Mouse (Mus musculus) spleen, postnatal 14 days (tissue): ENCODE data around the gene Lsamp.
"Not testable (repeated sequence)": the region's sequence is repeated elsewhere in the genome, so short reads cannot be mapped to it uniquely, and the experiment has no call there.

Experiments
- DNase-seq, 2 experiments: peaks; one replicate each; pipeline ENCODE4 v3.0.0; 2021 to 2022; ENCODE audit warnings: low spot score in 2 of 2

The Lsamp gene

DNA sequence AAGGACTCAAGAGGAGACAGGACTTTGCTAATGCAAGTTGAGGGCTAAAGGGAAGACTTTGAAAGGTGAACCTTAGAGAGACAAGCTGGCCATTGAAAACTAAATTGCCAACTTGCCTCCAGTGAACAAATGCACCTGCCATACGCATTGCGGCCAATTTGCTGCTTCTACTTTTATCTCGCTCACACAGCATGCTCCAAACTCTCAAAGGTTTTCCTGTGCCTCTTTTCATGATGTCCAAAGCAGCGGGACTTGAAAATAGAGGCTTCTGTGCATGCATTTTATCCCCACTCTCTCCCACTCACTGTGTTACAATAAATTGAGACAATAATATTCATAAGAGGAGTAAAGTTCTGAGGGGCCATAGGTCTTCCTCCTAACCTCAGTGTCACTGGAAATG, 1945.4 kb downstream of the Lsamp start:
- no peak for DNase-seq

DNA sequence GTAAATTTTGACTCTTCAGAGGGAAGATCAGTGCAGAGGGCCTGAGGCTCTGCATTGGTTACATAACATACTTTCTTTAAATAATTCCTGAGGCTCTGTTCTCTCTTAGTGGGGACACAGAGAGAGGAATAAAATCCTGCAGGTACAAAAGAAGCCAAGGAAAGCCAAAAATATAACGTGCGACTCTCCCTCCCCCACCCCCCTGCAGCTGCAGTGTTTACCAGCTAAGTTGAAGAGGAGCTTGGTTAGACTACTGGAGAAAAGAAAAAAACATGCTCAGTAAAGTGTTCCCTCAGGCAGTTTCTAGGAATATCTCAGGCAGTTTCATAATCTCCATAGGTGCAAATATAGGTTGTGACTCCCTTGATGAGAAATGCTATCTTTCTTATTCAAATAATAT, 1951.5 kb downstream of the Lsamp start:
- no peak for DNase-seq

DNA sequence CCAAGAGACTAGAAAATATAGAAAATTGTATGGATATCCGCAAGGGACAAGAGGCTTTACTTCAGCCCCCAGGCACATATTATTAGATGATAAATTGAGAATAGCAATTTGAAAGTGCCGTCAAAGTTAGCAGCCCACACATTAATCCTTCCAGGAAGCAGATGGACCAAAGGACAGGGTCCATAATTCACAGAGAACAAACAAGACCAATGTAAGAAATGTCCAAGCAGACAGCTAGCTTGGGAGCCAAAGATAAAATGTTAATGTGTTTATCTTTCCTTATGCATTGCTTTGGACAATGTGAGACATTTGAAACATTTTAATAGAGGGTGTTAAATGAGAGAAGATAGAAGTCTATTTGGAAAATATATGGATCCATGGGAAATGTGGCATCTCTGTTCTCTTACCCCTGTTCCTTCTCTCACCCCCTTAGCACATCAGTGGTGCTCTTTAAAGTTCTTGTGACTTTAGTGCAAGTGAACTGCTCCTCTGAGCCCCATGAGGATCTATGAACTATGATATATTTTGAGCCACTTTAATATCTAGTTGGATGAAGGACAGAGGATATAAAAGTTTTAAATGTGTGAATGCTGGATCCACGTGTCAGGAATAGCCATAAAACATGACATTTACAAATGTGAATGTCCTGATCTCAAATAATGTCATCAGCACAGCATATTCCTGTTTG, 1952.9 kb downstream of the Lsamp start:
- no peak for DNase-seq

DNA sequence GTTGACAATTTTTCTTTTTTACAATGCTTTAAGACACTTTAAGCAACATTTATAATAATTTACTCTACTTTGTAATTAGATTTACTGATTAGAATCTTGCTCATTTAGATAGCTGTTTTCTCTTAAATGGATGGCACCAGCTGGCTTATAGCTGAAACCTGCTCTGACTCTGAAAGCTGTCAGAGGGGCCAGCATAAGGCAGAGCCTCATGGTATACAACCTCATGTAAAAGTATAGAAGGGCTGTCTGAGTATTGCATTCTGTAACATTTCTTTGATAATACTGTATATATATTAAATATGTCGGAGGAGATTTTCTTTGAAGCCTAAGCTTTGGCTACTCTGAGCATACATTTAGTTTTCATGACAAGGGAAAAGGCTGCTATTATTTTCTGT, 1953.4 kb downstream of the Lsamp start:
- no peak for DNase-seq

DNA sequence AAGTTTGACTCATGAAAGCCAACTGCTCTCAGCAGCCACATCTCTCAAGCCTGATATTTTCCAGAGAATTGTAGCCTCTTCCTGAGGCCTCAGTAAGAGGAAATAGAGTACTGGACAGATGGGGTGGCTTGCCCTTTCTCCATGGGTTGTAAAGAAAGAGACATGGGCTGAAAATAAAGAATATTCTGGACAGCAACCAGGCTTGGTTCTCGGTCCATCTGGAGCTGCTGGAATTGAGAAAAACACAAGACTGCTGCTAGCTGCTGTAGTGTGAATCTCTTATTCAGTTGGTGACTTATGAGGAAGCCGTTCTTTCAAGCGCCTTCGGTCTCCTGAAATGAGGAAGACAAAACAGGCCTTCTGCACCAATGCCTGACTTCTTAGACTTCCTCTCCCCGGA, 1954.1 kb downstream of the Lsamp start:
- no peak for DNase-seq

DNA sequence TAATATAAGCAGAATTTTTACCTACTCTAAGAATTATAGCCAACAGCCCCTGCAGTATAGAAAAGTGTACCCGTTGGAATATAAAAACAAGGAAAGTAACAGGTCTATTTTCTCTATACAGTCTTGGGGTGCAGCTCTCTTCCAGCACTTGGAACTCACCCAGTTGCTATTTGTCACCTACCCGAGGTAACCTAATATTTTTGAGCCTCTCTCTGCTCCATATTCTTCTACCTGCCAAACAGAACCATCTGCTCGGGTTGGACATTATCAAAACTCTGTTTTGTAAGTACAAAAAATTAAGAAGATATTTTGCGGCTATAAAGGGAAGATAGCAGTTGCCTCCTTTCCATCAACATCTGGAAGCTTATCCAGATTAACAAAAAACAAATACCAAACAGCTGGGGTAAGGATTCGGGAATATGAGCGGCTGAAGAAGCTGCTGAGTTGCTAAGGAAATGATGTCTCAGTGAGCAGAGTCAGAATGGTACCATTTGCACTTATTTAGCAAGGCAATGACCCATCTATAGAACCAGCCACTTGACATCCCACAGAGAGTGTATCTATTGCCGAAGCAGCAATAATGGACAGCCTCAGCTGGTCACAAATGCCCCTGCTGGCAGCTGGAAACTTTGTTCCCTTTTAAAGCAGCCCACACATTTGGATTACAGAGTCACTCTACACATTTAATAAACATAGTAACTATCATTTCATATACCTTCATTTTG, 1957.6 kb downstream of the Lsamp start:
- no peak for DNase-seq

DNA sequence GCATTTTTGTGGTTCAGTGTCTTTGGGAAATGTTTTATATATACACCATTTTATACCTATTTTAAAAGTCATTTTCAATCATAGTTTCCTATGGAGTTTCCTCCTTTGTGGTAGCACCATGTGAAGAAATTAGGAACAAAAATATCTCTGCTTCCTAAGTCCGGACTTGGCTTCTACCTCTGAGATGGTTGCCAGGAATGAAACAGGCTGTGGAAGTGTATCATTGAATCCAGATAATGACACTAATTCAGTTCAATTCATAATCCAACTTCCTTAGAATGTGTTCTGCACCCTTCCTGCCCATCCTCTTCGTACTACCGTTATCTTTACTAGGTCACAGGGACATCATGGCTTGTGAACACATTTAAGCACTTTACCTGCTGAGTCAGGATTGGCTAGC, 1973.7 kb downstream of the Lsamp start:
- no peak for DNase-seq

DNA sequence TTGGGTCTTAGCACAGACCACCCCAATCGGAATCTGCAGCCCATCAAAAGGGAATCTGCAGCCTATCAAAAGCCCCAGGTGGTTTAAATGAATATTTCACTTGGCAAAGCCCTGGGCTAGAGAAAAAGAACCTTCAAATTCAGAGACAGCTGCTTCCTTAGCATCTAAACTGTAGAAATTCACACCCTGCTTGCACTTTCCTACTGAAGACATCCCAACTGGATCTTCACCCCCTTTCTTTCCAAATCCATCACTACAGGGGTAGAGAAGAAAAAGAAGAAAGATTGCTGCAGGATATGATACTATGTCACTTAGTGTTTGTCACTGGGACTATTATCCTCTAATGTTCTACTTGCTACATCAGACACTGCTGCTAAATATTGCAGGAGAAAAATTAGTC, 1981.5 kb downstream of the Lsamp start:
- DNase-seq, result no peak

DNA sequence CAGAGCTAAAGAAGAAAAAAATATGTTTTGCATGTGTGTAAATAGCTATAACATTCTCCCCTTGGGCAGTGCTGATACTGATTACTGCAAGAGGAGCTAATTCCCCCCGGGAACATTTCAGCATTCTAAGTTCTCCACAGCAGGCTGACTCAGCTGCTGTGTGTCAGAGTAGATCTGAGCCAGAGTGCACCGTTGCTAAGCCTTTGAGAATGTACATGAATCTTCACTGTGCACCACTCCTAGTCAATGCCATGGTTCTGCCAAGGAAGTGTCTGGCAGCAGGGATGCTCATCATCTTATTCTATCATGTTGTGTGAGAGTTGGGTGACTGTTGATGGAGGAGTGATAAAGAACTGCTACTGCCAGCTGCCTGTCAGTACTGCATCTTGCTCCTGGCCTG, 1985.1 kb downstream of the Lsamp start:
- no peak for DNase-seq

DNA sequence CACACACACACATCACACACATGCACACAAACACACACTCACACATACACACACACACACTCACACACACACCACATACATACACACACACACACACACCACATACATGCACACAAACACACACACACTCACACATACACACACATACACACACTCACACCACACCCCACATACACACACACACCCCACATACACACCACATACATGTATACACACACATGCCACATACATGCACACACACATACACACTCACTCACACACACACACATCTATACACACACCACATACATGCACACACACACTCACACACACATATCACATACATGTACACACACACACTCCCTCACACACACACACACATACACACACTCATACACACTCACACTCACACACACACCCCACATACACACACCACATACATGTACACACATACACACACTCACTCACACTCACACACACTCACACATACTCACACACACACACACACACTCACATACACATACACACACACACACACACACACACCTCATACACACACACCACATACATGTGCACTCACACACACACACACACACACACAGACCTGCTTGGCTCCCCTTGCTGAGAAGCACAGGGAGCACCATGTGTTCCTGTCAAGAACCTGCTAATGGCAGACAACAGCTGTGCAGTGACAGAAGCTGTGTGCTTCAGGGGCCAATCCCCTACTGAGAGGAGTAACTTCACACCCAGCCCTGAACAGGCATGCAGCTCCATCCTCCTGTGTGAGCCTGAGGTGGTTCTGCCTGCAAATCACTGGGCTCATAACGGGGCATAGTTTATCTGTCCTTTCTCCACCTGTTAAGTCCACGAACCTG, 1990.9 kb downstream of the Lsamp start:
- no peak for DNase-seq

DNA sequence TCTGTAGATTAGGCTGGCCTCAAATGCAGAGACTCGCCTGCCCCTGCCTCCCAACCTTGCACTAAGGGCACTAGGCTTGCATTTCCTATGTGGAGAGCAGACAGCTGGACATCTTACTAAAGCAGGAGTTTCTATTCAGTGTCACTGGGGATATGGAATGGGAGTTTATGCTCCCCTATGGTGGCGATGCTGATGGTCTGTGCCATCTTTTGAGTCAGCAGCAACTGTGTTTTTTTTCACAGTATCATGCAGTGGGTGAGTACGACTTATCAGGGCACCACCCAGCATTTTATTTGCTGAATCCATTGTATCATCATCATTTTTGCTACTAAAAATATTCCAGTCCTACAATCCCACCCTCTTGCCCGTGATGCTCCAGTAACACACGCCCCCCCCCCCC, 1992.7 kb downstream of the Lsamp start:
- no peak for DNase-seq

DNA sequence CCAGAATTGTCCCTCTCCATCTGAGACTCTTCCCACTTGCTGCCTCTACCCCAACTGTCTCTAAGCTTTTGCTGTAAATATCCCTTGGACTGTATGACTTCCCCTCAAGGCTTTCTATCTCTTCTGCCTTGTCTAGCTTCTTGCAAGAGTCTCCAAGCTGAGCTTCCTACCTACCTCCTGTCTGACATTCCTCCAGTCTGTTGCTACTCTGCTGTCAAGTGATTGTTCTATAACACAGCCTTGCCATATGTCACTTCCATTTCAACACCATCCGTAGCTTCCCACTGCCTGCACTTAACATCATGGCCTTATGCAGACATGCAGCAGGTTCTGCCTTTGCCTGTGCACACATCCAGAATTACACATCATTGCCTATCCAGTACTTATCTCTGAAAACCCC, 2012.8 kb downstream of the Lsamp start:
- DNase-seq, result no peak

DNA sequence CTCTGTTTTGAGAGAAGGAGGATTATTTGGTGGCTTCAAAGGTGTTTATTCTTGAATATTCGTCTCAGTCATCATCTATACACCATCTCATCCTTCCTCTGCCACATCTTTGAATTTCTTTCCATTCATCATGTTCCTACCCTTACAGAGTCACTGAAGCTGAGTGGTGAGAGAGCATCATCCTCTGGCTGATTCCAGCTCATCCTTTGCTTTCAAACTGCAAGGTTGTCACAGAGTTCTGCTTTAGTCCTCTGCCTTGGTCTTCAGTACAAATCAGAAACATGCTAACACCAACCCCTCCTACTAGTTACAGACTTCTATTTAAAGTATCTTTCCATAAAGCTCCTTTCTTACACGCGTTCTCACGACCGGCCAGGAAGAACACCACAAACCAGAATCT, 2018.8 kb downstream of the Lsamp start:
- no peak for DNase-seq

DNA sequence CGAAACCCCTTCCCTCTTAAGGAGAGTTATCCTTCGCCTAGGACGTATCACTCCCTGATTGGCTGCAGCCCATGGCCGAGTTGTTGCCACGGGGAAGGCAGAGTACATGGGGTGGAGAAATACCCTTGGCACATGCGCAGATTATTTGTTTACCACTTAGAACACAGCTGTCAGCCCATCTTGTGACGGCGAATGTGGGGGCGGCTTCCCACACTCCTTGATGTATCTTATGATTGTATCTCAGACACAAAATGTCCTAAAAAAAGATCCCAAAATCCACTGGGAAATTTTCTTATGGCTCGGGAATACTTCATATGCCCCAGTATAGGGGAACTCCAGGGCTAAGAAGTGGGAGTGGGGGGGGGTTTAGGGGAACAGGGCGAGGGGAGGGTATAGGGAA, 2019.3 kb downstream of the Lsamp start:
- DNase-seq, result not testable (repeated sequence)

DNA sequence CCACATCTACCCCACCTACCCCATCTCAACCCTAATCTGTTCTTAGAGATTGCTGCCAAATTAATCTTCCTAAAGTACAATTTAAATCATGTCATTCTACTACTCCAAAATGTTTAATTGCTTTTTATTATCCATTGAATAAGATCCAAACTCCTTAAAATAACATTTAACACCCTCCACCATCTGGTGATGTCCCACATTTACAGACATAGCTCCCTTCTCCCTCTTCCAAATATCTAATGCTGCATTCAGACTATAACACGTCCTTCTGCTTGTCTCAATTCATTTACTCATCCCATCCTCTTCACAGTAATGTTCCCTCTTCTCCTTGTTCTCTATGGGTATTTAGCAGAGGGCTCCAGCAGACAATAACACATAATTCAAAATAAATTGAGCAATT, 2020.0 kb downstream of the Lsamp start:
- DNase-seq, result no peak

DNA sequence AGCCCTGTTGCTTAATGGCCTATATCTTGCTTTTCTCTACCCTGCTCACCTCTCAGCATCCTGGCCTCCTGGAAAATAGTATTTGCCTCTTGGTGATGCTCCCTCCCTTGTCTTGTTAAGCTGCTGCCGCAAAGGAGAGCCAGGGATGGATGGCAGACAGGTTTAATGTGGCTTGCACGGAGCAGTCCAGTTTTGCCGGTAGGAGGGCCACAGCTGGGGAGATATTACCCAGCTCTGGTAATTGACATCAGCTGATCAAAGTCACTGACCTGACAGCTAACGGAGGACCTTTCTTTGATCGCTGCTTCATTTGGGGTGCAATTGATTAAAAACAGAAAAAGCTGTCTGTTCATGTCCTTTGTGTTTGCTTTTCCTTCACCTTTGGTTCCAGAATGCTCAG, 2030.8 kb downstream of the Lsamp start:
- DNase-seq, result no peak

DNA sequence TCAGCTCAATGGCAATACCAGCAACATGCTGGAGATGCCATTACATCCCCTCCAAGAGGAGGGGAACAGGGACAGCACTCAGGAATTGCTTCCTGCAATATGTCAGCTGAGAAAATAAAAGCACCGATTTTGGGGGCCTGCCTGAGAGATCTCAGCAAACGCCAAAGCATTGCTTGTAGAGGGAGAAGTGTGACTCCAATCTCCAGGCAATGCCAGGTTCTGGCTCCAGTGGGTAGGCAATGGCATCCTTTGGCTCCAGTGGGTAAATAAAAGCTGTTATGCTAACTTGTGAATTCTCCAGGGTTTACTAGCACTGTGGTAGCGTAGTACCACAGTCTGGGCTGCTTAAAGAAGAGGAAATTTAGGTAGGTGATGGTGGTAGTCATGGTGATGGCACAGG, 2031.3 kb downstream of the Lsamp start:
- no peak for DNase-seq

DNA sequence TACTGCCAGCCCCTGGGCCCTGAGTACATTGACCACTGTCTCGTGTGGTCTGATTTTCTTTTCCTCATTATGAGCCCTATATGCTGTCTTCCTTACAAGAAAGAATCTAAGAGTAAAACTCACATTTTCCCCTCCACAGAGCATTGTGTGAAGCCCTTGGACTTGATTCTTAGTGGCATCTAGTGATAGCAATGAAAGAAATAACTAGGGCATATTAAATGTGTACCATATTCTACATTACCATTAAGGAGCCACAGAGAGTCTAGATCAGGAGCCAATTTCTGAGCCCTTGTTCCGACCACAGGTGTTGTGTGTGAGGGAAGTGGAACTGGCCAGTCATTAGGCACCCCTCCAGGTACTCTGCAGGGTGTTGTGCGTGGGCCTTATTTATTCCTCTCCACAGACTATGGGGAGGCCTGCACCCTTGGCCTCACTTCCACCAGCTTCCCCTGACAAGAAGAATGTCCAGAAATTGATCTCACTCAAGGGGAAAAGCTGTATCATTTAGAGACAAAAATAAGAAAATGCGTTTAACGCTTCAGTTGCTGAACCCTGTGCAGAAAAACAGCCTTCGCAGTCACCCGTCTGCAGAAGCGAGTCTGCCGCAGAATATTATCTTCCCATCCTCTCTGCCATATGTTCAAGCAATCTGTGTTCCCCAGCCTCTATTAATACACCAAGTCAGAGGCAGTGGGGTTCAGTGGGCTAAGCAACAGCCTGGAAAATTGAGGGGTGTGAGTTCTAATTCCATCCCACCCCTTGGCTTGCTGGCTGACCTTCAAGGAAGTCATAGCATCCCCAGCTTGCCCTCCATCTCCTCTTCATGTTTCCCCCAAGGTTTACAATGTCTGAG, 2032.9 kb downstream of the Lsamp start:
- no peak for DNase-seq

DNA sequence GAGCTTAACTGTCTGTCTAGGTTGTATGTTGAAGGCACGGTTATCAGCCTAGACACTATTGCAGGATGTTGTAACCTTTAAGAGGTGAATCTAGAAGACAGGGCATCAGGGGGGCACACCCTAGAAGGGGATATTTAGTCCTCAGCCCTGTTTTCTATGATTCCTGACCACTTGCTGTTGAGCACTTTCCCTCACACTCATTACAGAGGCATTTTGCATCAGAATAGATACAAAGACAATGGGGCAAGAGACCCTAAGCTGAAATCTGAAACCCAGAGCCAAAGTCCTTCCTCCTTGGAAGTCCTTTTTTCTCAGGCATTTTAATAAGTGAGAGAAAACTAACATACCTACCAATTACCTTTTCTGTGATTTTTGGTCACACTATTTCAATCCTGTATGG, 2038.4 kb downstream of the Lsamp start:
- no peak for DNase-seq

DNA sequence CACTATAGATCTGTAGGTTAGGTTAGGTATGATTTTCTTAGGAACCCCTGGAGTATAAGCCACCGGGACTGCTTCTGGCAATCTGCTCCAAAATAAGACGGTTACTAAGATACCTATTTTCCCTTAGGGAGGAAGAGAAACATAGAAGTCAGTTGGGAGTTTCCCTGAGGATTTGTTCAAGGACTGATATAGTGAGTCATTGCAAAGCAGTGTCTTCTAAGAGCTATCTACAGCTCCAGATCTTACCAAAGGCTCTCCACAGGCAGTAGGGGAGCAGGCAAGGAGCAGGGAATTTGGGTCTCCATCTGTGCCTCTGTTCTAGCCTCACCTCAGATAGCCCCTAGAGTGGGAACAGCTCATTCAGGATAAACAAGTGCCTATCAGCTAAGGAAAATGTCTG, 2047.9 kb downstream of the Lsamp start:
- no peak for DNase-seq

DNA sequence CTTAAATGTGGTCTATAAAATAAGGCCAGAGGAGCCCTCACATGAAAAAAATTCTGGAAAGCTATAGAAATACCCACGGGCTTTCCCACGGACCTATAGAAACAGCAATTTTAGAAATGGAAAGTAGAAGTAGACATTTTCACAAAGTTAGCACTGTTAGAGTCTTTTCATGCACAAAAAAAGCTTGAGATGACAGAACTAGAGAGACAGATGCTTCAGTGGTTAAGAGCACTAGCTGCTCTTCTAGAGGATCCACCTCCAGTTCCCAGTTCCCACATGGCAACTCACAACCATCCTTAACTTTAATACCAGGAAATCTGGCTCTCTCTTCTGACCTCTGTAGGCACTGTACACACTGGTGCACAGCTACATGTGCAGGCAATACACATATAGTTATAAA, 2049.3 kb downstream of the Lsamp start:
- no peak for DNase-seq

DNA sequence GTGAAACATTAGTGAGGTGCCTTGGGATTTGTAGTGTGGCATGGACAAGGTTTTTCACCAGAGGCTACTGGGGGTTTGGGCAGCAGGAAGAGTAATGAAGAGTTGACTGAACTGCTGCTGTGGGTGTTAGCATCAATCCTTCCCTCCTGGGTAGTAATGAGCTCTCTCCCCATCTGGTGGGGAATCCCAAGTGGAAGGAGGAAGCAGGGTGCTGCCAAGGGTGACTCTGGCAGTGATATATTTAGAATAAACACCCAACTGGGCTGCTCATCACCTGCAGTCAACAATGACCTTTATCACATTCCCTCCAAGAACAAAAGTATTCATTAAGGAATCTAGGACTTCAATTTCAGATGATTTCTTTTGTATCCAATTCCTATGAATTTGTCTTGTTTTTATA, 2064.0 kb downstream of the Lsamp start:
- no peak for DNase-seq
